Mouse (Mus musculus) kidney, postnatal 0 days (tissue): ENCODE data around the gene Fat3. TPM values are rescaled to one million over a fixed set of nuclear protein-coding genes. Genes with fewer than 3 reads are reported as not detected.

Source experiments
- ATAC-seq: fragments of 200-750 bp; cut with Nextera tagmentation; replicated peaks from 2 replicates; pipeline ENCODE4 v1.8.0; 2017; ENCODE audit warnings: low read depth, moderate number of reproducible peaks, moderate TSS enrichment, moderate library complexity; ENCODE audit not compliant: low FRiP score
- DNase-seq: peaks from one replicate; pipeline ENCODE4 v3.0.0-alpha.2; 2016; ENCODE audit warnings: low spot score
- H3K27ac ChIP-seq: fragments of 300-500 bp; sonication (generic); 2 replicates; pipeline ENCODE4 v1.5.1; 2014; ENCODE audit warnings: mild to moderate bottlenecking
- H3K27me3 ChIP-seq: fragments of 300-500 bp; sonication (generic); 2 replicates; pipeline ENCODE4 v1.6.1; 2014; ENCODE audit warnings: low read length, mixed read lengths; ENCODE audit not compliant: insufficient read depth
- H3K36me3 ChIP-seq: fragments of 300-500 bp; sonication (generic); 2 replicates; pipeline ENCODE4 v1.6.1; 2014; ENCODE audit warnings: low read length, mixed read lengths; ENCODE audit not compliant: insufficient read depth
- H3K4me1 ChIP-seq: fragments of 300-500 bp; sonication (generic); replicated peaks from 2 replicates; pipeline ENCODE4 v1.6.1; 2014; ENCODE audit warnings: antibody characterized with exemption, low read length, mixed read lengths; ENCODE audit not compliant: insufficient read depth
- H3K4me2 ChIP-seq: fragments of 300-500 bp; sonication (generic); 2 replicates; pipeline ENCODE4 v1.6.1; 2014; ENCODE audit warnings: mild to moderate bottlenecking, low read length, moderate library complexity, mixed read lengths
- H3K4me3 ChIP-seq: fragments of 300-500 bp; sonication (generic); replicated peaks from 2 replicates; pipeline ENCODE4 v1.5.1; 2014; ENCODE audit warnings: low read depth, low read length
- H3K9ac ChIP-seq: fragments of 300-500 bp; sonication (generic); 2 replicates; pipeline ENCODE4 v1.6.1; 2014; ENCODE audit warnings: low read depth, low read length
- H3K9me3 ChIP-seq: fragments of 300-500 bp; sonication (generic); replicated peaks from 2 replicates; pipeline ENCODE4 v1.6.1; 2016; ENCODE audit warnings: low read length, inconsistent platforms, mixed read lengths
- CTCF ChIP-seq: IDR thresholded peaks from 2 replicates; pipeline ENCODE4 v1.5.1; 2016; ENCODE audit warnings: antibody characterized with exemption, low read depth, mild to moderate bottlenecking, moderate library complexity
- WGBS: fragments of 180-500 bp; shearing (Covaris S2); extraction: QIAGEN DNeasy Blood & Tissue Kit; methylation state at CpG from one replicate; pipeline ENCODE4 v1.1.7; 2014; 5-methylcytosine and 5-hydroxymethylcytosine counted together
- polyA plus RNA-seq: library from polyadenylated mRNA; unstranded; fragments of >200 nt; fragmentation: Nextera tagmentation; extraction: Ambion mirVana; gene quantifications from 2 replicates; pipeline ENCODE4 v1.2.1, GENCODE M21; 2015

The Fat3 gene
- polyA plus RNA-seq, 1 experiment from 2014 or later = 1.5 TPM

GRCm38 (mm10) chr9:15976959-15977663, 524.0 kb downstream of the Fat3 start:
- no peak for TF ChIP-seq CTCF
- Histone ChIP-seq H3K27ac (0 out of 2 replicates have a peak overlapping the region, but pooled peaks have one; percentile 15), H3K4me2 (no peak overlapping the region), H3K9me3 (no peaks in the 10 kb centered on the region), H3K4me1 (no peaks in the 10 kb centered on the region), H3K36me3 (no peaks in the 10 kb centered on the region), H3K4me3 (no peak overlapping the region), H3K9ac (no peak overlapping the region), H3K27me3 (no peaks in the 10 kb centered on the region)
- WGBS = 44% methylated on average over 12 of the region's 12 CpGs
- DNase-seq = peak; percentile 50
- ATAC-seq = no peak

GRCm38 (mm10) chr9:15975999-15976398, 525.1 kb downstream of the Fat3 start:
- no peak overlapping the region for H3K27ac ChIP-seq
- no peaks in the 10 kb centered on the region for H3K27me3 ChIP-seq
- no peak for DNase-seq
- no peak for ATAC-seq
- H3K4me2 ChIP-seq = no peak overlapping the region
- 0 out of 2 replicates have a peak, but pooled peaks have one; percentile 9 for TF ChIP-seq CTCF
- 86% methylated on average over 2 of the region's 2 CpGs for WGBS
- H3K9ac ChIP-seq = no peak overlapping the region
- H3K9me3 ChIP-seq = no peaks in the 10 kb centered on the region
- H3K36me3 ChIP-seq = no peaks in the 10 kb centered on the region
- no peak overlapping the region for H3K4me3 ChIP-seq
- H3K4me1 ChIP-seq = no peaks in the 10 kb centered on the region

- ATAC-seq = no peak
- Histone ChIP-seq H3K36me3 (no peaks in the 10 kb centered on the region), H3K9me3 (no peaks in the 10 kb centered on the region), H3K27me3 (no peaks in the 10 kb centered on the region), H3K4me2 (no peak overlapping the region), H3K9ac (no peak overlapping the region), H3K27ac (no peak overlapping the region), H3K4me3 (no peak overlapping the region), H3K4me1 (no peaks in the 10 kb centered on the region)
- TF ChIP-seq CTCF = no peak
- no peak for DNase-seq
- WGBS = 64% methylated on average over 1 of the region's 1 CpGs
These were observed 528.9 kb downstream of the Fat3 start for GRCm38 (mm10) chr9:15972201-15972600.

GRCm38 (mm10) chr9:15971393-15971792, 529.7 kb downstream of the Fat3 start:
- no peak for TF ChIP-seq CTCF
- no peak overlapping the region for H3K9ac ChIP-seq
- no peaks in the 10 kb centered on the region for H3K4me1 ChIP-seq
- H3K4me2 ChIP-seq = no peak overlapping the region
- no peak overlapping the region for H3K4me3 ChIP-seq
- ATAC-seq = no peak
- H3K9me3 ChIP-seq = no peaks in the 10 kb centered on the region
- no peaks in the 10 kb centered on the region for H3K27me3 ChIP-seq
- H3K27ac ChIP-seq = no peak overlapping the region
- no peaks in the 10 kb centered on the region for H3K36me3 ChIP-seq
- DNase-seq = no peak

GRCm38 (mm10) chr9:15964198-15964597, 536.9 kb downstream of the Fat3 start:
- DNase-seq (peak; percentile 86), ATAC-seq (peak; percentile 92)
- no peaks in the 10 kb centered on the region for H3K36me3 ChIP-seq
- H3K9ac ChIP-seq = no peak overlapping the region
- H3K4me2 ChIP-seq = no peak overlapping the region
- peaks cover 5% of the 10 kb centered on the region; the same call in 1 of the 2 replicates for H3K4me1 ChIP-seq
- no peaks in the 10 kb centered on the region for H3K27me3 ChIP-seq
- no peaks in the 10 kb centered on the region for H3K9me3 ChIP-seq
- no peak for TF ChIP-seq CTCF
- H3K27ac ChIP-seq = no peak overlapping the region
- H3K4me3 ChIP-seq = no peak overlapping the region
- WGBS = 14% methylated on average over 3 of the region's 3 CpGs

- DNase-seq (no peak), ATAC-seq (no peak)
- Histone ChIP-seq H3K27me3 (no peaks in the 10 kb centered on the region), H3K4me2 (no peak overlapping the region), H3K4me1 (peaks cover 5% of the 10 kb centered on the region; the same call in 1 of the 2 replicates), H3K4me3 (no peak overlapping the region), H3K36me3 (no peaks in the 10 kb centered on the region), H3K27ac (no peak overlapping the region), H3K9me3 (no peaks in the 10 kb centered on the region), H3K9ac (no peak overlapping the region)
- WGBS = 68% methylated on average over 2 of the region's 2 CpGs
- no peak for TF ChIP-seq CTCF
These were observed 538.2 kb downstream of the Fat3 start for GRCm38 (mm10) chr9:15962886-15963285.
